Mouse (Mus musculus) intestine, embryonic 15.5 days (tissue): ENCODE results near the gene Ptma. TPM values are rescaled to one million over a fixed set of nuclear protein-coding genes. Genes with fewer than 3 reads are reported as not detected.
"Not testable (repeated sequence)": the region's sequence is repeated elsewhere in the genome, so short reads cannot be mapped to it uniquely, and the experiment has no call there.

Source experiments
- ATAC-seq: fragments of 200-750 bp; cut with Nextera tagmentation; 2 replicates; pipeline ENCODE4 v1.8.0; 2017; ENCODE audit warnings: moderate TSS enrichment, moderate library complexity
- H3K27ac ChIP-seq: fragments of 300-500 bp; sonication (generic); 2 replicates; pipeline ENCODE4 v1.5.1; 2015; ENCODE audit warnings: mild to moderate bottlenecking, inconsistent platforms
- H3K27me3 ChIP-seq: fragments of 300-500 bp; sonication (generic); replicated peaks from 2 replicates; pipeline ENCODE4 v1.6.1; 2015; ENCODE audit warnings: inconsistent platforms
- H3K36me3 ChIP-seq: fragments of 300-500 bp; sonication (generic); 2 replicates; pipeline ENCODE4 v1.6.1; 2015; ENCODE audit warnings: inconsistent platforms
- H3K4me1 ChIP-seq: fragments of 300-500 bp; sonication (generic); replicated peaks from 2 replicates; pipeline ENCODE4 v1.6.1; 2015; ENCODE audit warnings: inconsistent platforms
- H3K4me2 ChIP-seq: fragments of 300-500 bp; sonication (generic); replicated peaks from 2 replicates; pipeline ENCODE4 v1.6.1; 2015; ENCODE audit warnings: mild to moderate bottlenecking, inconsistent platforms
- H3K4me3 ChIP-seq: fragments of 300-500 bp; sonication (generic); replicated peaks from 2 replicates; pipeline ENCODE4 v1.5.1; 2015; ENCODE audit warnings: inconsistent platforms
- H3K9ac ChIP-seq: fragments of 300-500 bp; sonication (generic); 2 replicates; pipeline ENCODE4 v1.6.1; 2015; ENCODE audit warnings: inconsistent platforms
- H3K9me3 ChIP-seq: fragments of 300-500 bp; sonication (generic); 2 replicates; pipeline ENCODE4 v1.6.1; 2016; ENCODE audit warnings: inconsistent platforms
- WGBS: fragments of 180-500 bp; shearing (Covaris S2); methylation state at CpG from one replicate; pipeline ENCODE4 v1.1.7; 2015; 5-methylcytosine and 5-hydroxymethylcytosine counted together
- polyA plus RNA-seq: library from polyadenylated mRNA; unstranded; fragments of >200 nt; fragmentation: Nextera tagmentation; extraction: Ambion mirVana; gene quantifications from 2 replicates; pipeline ENCODE4 v1.2.1, GENCODE M21; 2015

Ptma gene
- polyA plus RNA-seq = 2,151 and 2,475 TPM in 2 replicates

GRCm38 (mm10) chr1:86526116-86526788 lies at the start of gene Ptma:
Gene Ptma, plus strand, starts transcription at chr1:86526726.
- peak within 1 kb of the TSS; percentile 99 for H3K27ac ChIP-seq
- H3K27me3 ChIP-seq = no peaks in the 10 kb centered on the region
- peaks cover 7% of the 10 kb centered on the region for H3K36me3 ChIP-seq
- H3K9ac ChIP-seq = peak within 1 kb of the TSS; percentile 99
- under 1% methylated on average over 50 of the region's 63 CpGs for WGBS
- no peaks in the 10 kb centered on the region for H3K9me3 ChIP-seq
- H3K4me3 ChIP-seq = peak within 1 kb of the TSS; percentile 98
- peaks cover 19% of the 10 kb centered on the region for H3K4me1 ChIP-seq
- peak within 1 kb of the TSS; percentile 94 for H3K4me2 ChIP-seq
- ATAC-seq = peak; percentile 93

- no peak for ATAC-seq
- H3K4me1 ChIP-seq = peaks cover 8% of the 10 kb centered on the region; the same call in 1 of the 2 replicates
- H3K4me2 ChIP-seq = no peak overlapping the region
- no peak overlapping the region for H3K4me3 ChIP-seq
- no peaks in the 10 kb centered on the region for H3K27me3 ChIP-seq
- H3K36me3 ChIP-seq = no peaks in the 10 kb centered on the region
- 91% methylated on average over 5 of the region's 5 CpGs for WGBS
- H3K27ac ChIP-seq = no peak overlapping the region
- H3K9me3 ChIP-seq = no peaks in the 10 kb centered on the region
- H3K9ac ChIP-seq = no peak overlapping the region
Observed at GRCm38 (mm10) chr1:86477738-86478285, 48.7 kb upstream of the Ptma start.

GRCm38 (mm10) chr1:86479099-86479825 lies 47.3 kb upstream of the Ptma start:
- no peaks in the 10 kb centered on the region for H3K27me3 ChIP-seq
- H3K4me3 ChIP-seq = no peak overlapping the region
- WGBS = 45% methylated on average over 8 of the region's 8 CpGs
- H3K4me2 ChIP-seq = no peak overlapping the region; the same call in 1 of the 2 replicates
- peak overlapping the region; percentile 81 for H3K27ac ChIP-seq
- no peaks in the 10 kb centered on the region for H3K9me3 ChIP-seq
- no peaks in the 10 kb centered on the region for H3K36me3 ChIP-seq
- peak; percentile 93 for ATAC-seq
- peaks cover 8% of the 10 kb centered on the region; the same call in 1 of the 2 replicates for H3K4me1 ChIP-seq
- H3K9ac ChIP-seq = no peak overlapping the region

GRCm38 (mm10) chr1:86480288-86480687 lies 46.2 kb upstream of the Ptma start:
- peak overlapping the region; percentile 81 for H3K27ac ChIP-seq
- H3K4me2 ChIP-seq = no peak overlapping the region
- H3K4me1 ChIP-seq = peaks cover 8% of the 10 kb centered on the region; the same call in 1 of the 2 replicates
- H3K27me3 ChIP-seq = no peaks in the 10 kb centered on the region
- H3K36me3 ChIP-seq = no peaks in the 10 kb centered on the region
- no peak for ATAC-seq
- H3K4me3 ChIP-seq = no peak overlapping the region
- H3K9me3 ChIP-seq = no peaks in the 10 kb centered on the region
- 81% methylated on average over 6 of the region's 6 CpGs for WGBS
- no peak overlapping the region for H3K9ac ChIP-seq

- no peak overlapping the region for H3K4me2 ChIP-seq
Observed at GRCm38 (mm10) chr1:86480735-86481447, 45.6 kb upstream of the Ptma start.

GRCm38 (mm10) chr1:86481468-86481867 lies 45.1 kb upstream of the Ptma start:
- no peaks in the 10 kb centered on the region for H3K9me3 ChIP-seq
- H3K27me3 ChIP-seq = no peaks in the 10 kb centered on the region
- peaks cover 8% of the 10 kb centered on the region; the same call in 1 of the 2 replicates for H3K4me1 ChIP-seq
- peak overlapping the region; percentile 9 for H3K27ac ChIP-seq
- no peak overlapping the region for H3K4me3 ChIP-seq
- no peaks in the 10 kb centered on the region for H3K36me3 ChIP-seq
- peak; percentile 42 for ATAC-seq
- 66% methylated on average over 7 of the region's 7 CpGs for WGBS
- no peak overlapping the region for H3K9ac ChIP-seq
- H3K4me2 ChIP-seq = no peak overlapping the region

More at GRCm38 (mm10) chr1:86480735-86481447, 45.6 kb upstream of the Ptma start:
- no peaks in the 10 kb centered on the region for H3K27me3 ChIP-seq
- H3K4me3 ChIP-seq = no peak overlapping the region
- WGBS = 73% methylated on average over 8 of the region's 8 CpGs
- H3K36me3 ChIP-seq = no peaks in the 10 kb centered on the region
- no peaks in the 10 kb centered on the region for H3K9me3 ChIP-seq
- ATAC-seq = no peak
- peak overlapping the region; percentile 9 for H3K27ac ChIP-seq
- H3K4me1 ChIP-seq = peaks cover 8% of the 10 kb centered on the region; the same call in 1 of the 2 replicates
- no peak overlapping the region for H3K9ac ChIP-seq

GRCm38 (mm10) chr1:86482288-86482687 lies 44.2 kb upstream of the Ptma start:
- H3K27ac ChIP-seq = peak overlapping the region; percentile 71
- WGBS = 80% methylated on average over 11 of the region's 11 CpGs
- peaks cover 10% of the 10 kb centered on the region; the same call in 1 of the 2 replicates for H3K4me1 ChIP-seq
- no peak overlapping the region for H3K4me2 ChIP-seq
- H3K4me3 ChIP-seq = no peak overlapping the region
- no peaks in the 10 kb centered on the region for H3K9me3 ChIP-seq
- no peaks in the 10 kb centered on the region for H3K27me3 ChIP-seq
- no peak overlapping the region for H3K9ac ChIP-seq
- no peak for ATAC-seq
- H3K36me3 ChIP-seq = no peaks in the 10 kb centered on the region

GRCm38 (mm10) chr1:86482761-86483160 lies 43.8 kb upstream of the Ptma start:
- no peaks in the 10 kb centered on the region for H3K36me3 ChIP-seq
- H3K27me3 ChIP-seq = no peaks in the 10 kb centered on the region
- no peak overlapping the region for H3K4me2 ChIP-seq
- H3K4me3 ChIP-seq = no peak overlapping the region
- no peak for ATAC-seq
- H3K9me3 ChIP-seq = no peaks in the 10 kb centered on the region
- WGBS = 53% methylated on average over 1 of the region's 1 CpGs
- H3K9ac ChIP-seq = no peak overlapping the region
- H3K4me1 ChIP-seq = peaks cover 10% of the 10 kb centered on the region; the same call in 1 of the 2 replicates
- peak overlapping the region; percentile 71 for H3K27ac ChIP-seq

GRCm38 (mm10) chr1:86485346-86485745 lies 41.2 kb upstream of the Ptma start:
- Histone ChIP-seq H3K27ac (no peak overlapping the region), H3K9ac (no peak overlapping the region), H3K4me2 (no peak overlapping the region), H3K27me3 (no peaks in the 10 kb centered on the region), H3K9me3 (no peaks in the 10 kb centered on the region), H3K36me3 (no peaks in the 10 kb centered on the region), H3K4me3 (no peak overlapping the region), H3K4me1 (peaks cover 10% of the 10 kb centered on the region; the same call in 1 of the 2 replicates)
- ATAC-seq = no peak
- 100% methylated on average over 1 of the region's 1 CpGs for WGBS

GRCm38 (mm10) chr1:86485858-86486257 lies 40.7 kb upstream of the Ptma start:
- H3K4me3 ChIP-seq, H3K36me3 ChIP-seq, H3K9ac ChIP-seq, H3K27ac ChIP-seq, ATAC-seq, H3K27me3 ChIP-seq, H3K9me3 ChIP-seq, H3K4me2 ChIP-seq: not testable (repeated sequence)
- peaks cover 13% of the 10 kb centered on the region; the same call in 1 of the 2 replicates for H3K4me1 ChIP-seq
- WGBS = 95% methylated on average over 6 of the region's 6 CpGs

GRCm38 (mm10) chr1:86486703-86487294 lies 39.7 kb upstream of the Ptma start:
- H3K9me3 ChIP-seq = no peaks in the 10 kb centered on the region
- no peaks in the 10 kb centered on the region for H3K27me3 ChIP-seq
- H3K27ac ChIP-seq = peak overlapping the region; percentile 95
- ATAC-seq = no peak
- H3K4me1 ChIP-seq = peaks cover 17% of the 10 kb centered on the region
- no peaks in the 10 kb centered on the region for H3K36me3 ChIP-seq
- H3K4me3 ChIP-seq = peak overlapping the region; percentile 66
- H3K4me2 ChIP-seq = peak overlapping the region; percentile 65
- 9% methylated on average over 13 of the region's 13 CpGs for WGBS
- H3K9ac ChIP-seq = peak overlapping the region; percentile 67
